Mouse (Mus musculus) brown adipose tissue, adult 24 weeks (tissue): ENCODE data around the gene Nup188. TPM values are rescaled to one million over a fixed set of nuclear protein-coding genes. Genes with fewer than 3 reads are reported as not detected.

Experiments used
- H3K27ac ChIP-seq: fragments of 200-500 bp; replicated peaks from 2 replicates; pipeline ENCODE4 v1.5.1; 2012; ENCODE audit warnings: low read depth, mild to moderate bottlenecking, low read length
- H3K4me1 ChIP-seq: fragments of 200-500 bp; 2 replicates; pipeline ENCODE4 v1.6.1; 2012; ENCODE audit warnings: low read length, mixed read lengths; ENCODE audit not compliant: control insufficient read depth, insufficient read depth, insufficient read length
- H3K4me3 ChIP-seq: fragments of 200-500 bp; 2 replicates; pipeline ENCODE4 v1.5.1; 2012; ENCODE audit warnings: low read depth, mild to moderate bottlenecking, low read length, moderate library complexity; ENCODE audit not compliant: insufficient read depth
- polyA plus RNA-seq: library from polyadenylated mRNA; stranded (reverse); fragments of >200 nt; gene quantifications from 2 replicates; pipeline ENCODE4 v1.2.4, GENCODE M21; 2012; ENCODE audit not compliant: missing spikeins, insufficient read depth, insufficient read length

Gene Nup188
- polyA plus RNA-seq, 1 experiment, result 19.5 TPM

DNA sequence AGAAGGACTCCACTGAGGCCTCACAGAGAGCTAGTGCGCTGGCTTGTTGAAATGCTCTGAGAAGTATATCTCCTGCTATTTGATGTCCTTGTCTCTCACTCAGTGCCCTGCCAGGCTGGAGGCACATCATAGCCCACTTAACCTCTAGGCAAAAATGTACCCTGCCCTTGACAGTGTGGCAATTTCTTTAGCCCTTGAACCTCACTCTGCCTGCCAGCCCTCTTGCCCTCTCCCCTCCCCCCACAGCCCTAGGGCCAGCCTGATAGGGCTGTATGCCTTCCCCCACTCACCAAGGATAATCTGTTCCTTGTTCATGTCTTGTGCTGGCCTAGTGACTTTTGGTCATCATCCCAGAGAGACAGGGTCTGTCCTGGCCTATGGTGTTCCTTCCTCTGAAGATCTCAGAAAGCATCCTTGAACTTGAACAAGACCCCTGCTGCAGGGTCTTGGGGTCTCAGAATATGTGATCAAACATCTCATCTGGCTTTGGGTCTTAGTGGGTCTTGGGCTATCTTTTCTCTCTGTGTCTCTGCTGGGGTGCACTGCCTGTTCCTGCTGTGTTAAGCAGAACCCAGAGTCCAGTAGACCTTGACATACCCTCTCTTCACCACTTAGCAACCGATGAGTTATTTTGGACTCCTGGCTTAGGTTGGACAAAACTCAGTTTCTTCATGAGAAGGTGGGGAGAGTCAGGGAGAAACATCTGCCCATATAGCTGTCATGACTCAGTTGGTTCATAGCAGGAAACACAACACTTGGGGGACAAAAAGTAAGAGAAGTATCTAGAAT is 79.3 kb downstream of the Nup188 start:
- H3K27ac ChIP-seq, result peak overlapping the region; percentile 45
- peak overlapping the region; percentile 73 for H3K4me3 ChIP-seq
- no peaks in the 10 kb centered on the region for H3K4me1 ChIP-seq

DNA sequence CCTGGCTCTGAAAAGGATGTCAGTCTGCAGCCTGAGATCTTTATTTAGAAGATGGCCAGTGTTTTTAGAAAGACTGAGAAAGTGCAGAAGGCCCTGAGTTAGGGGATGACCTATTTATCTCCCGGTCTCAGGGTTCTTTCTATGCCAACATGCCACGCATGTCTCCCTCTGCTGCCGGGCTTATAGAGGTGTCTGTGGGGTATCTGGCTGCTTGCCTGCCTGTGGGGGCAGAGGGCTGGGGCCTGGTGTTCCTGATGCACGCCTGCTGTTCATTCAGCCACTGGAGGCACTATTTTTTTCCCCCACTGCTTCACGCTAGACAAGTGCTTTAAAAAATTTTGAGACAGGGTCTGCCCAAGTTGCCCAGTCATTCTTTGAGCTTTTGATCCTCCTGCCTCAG is 80.0 kb downstream of the Nup188 start:
- Histone ChIP-seq H3K4me3 (0 out of 2 replicates have a peak overlapping the region, but pooled peaks have one; percentile 7), H3K4me1 (no peaks in the 10 kb centered on the region)

DNA sequence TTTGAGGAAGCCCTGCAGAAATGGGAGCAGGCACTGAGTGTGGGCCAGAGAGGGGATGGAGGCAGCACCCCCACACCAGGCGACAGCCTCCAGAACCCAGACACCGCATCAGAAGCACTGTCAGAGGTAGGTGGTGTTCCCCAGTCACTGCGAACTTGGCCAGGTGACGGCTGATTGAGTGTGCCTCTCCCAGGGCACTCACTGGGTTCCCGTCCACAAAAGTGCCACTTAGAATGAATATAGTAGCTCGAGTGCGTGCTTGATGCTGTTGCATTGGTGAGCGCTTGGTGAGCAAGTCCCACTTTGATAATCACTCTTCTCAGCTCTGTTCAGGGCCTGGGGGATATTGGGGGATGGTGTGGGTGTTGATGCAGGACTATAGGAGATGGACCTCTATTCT is 85.3 kb downstream of the Nup188 start:
- no peak overlapping the region for H3K4me3 ChIP-seq
- H3K4me1 ChIP-seq, result peaks cover 3% of the 10 kb centered on the region; the same call in 1 of the 2 replicates
- no peak overlapping the region for H3K27ac ChIP-seq

More for the DNA sequence above, 80.0 kb downstream of the Nup188 start:
- 0 out of 2 replicates have a peak overlapping the region, but pooled peaks have one; percentile 5 for H3K27ac ChIP-seq

DNA sequence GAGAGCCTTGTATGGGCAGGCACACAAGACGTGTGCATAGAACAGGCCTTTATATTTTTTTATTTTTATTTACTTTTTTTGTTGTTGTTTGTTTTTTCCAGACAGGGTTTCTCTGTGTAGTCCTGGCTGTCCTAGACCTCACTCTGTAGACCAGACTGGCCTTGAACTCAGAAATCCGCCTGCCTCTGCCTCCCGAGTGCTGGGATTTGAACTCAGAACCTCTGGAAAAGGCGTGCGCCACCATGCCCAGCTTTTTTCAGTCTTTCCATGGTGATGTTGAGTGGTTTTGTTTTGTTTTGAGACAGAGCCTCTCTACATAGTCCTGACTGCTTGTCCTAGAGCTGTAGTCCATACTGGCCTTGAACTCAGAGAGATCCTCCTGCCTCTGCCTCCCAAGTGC is 86.5 kb downstream of the Nup188 start:
- no peak overlapping the region for H3K4me3 ChIP-seq
- H3K4me1 ChIP-seq, result peaks cover 3% of the 10 kb centered on the region; the same call in 1 of the 2 replicates
- no peak overlapping the region for H3K27ac ChIP-seq

DNA sequence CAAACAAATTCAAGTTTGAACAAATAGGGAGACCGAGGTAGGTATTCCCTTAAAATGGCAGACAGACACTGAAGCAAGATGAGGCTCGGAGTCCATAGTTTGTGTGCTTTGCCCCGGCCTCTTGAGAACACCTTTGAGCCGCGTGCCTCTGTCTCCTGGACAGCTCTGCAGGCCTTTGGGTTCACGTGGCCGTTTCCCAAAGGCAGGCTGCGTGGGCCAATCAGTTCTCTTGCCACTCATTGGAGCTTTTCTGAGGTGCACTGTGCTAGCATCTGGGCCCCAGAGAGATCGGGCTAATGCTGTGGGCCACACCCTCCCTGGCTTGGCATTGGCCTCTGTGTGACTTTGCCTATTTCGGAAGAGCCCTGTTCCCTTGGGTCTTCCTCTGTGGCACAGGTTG is 89.7 kb downstream of the Nup188 start:
- Histone ChIP-seq H3K4me1 (peaks cover 11% of the 10 kb centered on the region), H3K27ac (peak overlapping the region; percentile 20; the same call in 1 of the 2 replicates), H3K4me3 (no peak overlapping the region)

DNA sequence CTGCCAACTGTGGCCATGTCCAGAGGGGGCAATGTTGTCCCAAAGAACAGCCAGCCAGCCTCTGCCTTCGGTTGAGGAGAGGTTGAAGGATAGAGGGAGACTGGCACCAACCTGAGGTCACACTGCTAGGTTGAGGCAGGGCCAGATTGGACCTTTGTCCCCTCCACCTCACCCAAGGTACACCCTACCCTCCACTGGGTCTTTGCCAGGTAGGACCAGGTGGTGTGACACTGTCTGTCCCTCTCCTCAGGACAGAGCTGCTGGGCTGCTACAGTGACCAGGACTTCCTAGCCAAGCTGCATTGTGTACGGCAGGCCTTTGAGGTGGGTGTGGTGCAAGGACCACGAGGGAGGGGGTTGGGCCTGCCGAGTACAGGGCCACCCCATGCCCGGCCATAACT is 91.5 kb downstream of the Nup188 start:
- H3K4me3 ChIP-seq, result no peak overlapping the region
- peaks cover 16% of the 10 kb centered on the region for H3K4me1 ChIP-seq
- H3K27ac ChIP-seq, result peak overlapping the region; percentile 77

DNA sequence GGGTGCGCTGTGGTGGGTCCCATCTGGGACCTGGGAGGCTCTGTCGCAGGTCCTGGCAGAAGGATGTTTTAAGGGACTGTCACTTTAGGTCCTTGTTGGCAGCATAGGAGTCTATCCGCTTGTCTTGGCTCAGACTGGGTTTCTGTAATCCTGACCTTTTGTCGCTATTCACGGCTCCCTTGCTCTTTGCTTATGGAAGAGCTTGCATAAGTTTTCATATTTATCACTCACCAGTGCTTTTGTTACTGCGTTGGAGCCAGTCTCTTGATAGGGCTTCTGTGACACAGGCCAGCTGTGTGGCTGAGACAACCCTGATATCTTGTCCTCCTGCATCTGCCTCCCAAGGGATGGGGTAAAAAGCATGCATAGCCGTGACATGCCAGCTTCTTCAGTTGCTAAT is 93.1 kb downstream of the Nup188 start:
- Histone ChIP-seq H3K4me3 (no peak overlapping the region), H3K27ac (peak overlapping the region; percentile 90), H3K4me1 (peaks cover 16% of the 10 kb centered on the region)

DNA sequence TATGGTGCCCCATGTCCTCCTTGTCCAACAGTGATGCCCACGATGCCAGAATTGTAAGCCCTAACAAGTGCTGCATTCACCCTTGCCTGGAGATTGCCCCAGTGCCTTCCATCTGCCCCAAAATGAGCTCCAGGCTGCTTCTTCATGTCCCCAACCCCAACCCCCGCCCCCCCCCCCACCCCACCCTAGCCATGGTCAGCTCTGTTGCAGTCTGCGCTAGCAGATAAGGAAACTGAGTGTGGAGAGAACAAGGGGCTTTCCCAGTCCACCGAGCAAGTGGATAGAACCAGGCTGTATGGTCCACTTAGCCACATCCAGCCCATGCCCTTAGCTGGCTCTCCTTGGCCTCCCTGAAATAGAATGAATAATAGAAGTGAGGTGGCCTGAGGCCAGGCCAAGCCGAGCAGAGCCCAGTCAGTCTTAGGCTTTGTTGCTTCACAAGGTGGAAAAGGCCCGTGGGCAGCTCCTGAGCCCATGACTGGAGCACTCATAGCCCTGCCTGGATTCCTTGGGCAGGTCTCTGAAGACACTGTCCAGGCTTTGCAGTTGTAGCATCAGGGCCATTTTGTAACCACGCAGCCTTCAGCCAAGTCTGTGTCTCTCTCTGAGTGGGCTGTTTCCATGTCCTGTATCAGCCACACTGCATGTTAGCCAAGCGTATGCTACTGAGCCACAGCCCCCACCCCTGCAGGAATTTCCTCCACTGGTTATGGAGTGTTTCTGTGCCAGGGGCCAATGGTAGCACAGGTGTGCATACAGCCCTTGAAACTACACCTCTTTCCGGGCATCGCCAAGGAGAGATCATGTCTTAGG is 94.6 kb downstream of the Nup188 start:
- Histone ChIP-seq H3K4me1 (peaks cover 13% of the 10 kb centered on the region), H3K27ac (peak overlapping the region; percentile 90), H3K4me3 (no peak overlapping the region)

DNA sequence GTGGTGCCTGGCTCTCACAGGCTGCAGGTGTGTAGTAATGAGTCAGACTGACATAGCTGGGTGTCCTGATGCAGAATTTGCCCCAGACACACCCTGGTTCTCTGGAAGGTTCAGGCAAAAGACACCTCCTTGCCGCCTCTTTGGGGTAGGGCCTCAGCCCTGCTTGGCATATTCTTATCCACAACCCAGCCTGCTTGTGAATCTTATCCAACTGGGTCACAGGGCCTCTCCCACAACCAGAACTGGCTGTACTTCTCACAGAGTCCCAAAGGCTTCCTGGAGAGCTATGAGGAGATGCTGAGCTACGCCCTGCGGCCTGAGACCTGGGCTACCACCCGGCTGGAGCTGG is 95.2 kb downstream of the Nup188 start:
- Histone ChIP-seq H3K4me3 (no peak overlapping the region), H3K4me1 (peaks cover 13% of the 10 kb centered on the region), H3K27ac (peak overlapping the region; percentile 86)

DNA sequence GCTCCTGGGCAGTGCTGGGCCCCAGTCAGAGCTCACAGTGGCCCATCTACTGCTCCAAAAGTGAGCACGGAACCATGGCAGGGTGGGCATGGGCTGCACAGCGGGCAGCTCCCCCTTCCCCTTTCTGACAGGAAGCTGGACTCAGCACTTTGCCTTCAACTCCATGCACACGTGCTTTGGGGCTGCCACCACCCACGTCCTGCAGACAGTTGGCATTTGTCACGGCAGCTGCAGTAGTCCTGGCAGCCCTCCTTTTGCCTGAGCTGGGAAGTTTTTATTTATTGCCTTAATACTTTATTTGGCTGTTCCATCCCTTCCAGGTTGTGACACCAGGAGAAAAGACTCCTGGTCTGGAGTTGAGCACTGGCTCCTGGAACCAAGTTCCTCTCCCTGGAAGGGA is 98.6 kb downstream of the Nup188 start:
- Histone ChIP-seq H3K4me3 (no peak overlapping the region), H3K4me1 (peaks cover 15% of the 10 kb centered on the region), H3K27ac (peak overlapping the region; percentile 28)

DNA sequence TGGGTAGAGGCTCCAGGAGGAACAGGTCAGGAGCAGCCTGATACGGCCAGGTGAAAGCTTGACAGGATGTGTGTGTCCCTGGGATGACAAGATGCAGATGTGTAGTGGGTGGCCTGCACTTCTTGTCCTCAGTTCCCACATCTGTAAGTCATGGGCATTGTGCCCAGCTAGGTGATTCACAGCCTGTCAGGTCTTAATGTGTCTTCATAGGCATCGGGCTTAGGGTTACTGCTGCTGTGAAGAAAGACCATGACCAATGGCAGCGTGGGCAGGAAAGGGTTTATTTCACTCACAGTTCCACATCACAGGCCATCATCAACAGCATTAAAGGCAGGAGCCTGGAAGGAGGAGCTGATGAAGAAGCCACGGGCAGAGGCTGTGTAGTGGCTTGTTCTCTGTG is 99.4 kb downstream of the Nup188 start:
- H3K4me3 ChIP-seq, result no peak overlapping the region
- peak overlapping the region; percentile 41 for H3K27ac ChIP-seq
- H3K4me1 ChIP-seq, result peaks cover 10% of the 10 kb centered on the region

DNA sequence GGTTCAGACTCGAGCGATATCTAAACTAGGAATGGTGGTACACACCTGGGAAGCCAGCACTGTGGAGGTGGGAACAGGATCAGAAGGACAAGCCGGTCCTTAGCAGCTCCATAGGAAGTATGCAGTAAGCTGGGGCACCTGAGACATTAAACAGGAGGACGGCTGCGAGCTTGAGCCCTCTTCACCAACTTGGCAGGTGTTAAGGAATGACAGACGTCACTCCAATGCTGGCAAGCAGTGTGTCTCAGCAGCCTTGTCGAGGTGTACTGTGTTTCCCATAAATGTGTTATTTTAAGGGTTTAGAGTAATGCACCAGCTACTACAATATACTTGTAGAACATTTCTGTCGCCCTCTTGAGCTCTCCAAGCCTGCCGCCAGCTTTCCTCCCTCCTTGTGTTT is 100.7 kb downstream of the Nup188 start:
- no peak overlapping the region for H3K4me3 ChIP-seq
- H3K27ac ChIP-seq, result peak overlapping the region; percentile 75
- peaks cover 7% of the 10 kb centered on the region for H3K4me1 ChIP-seq

DNA sequence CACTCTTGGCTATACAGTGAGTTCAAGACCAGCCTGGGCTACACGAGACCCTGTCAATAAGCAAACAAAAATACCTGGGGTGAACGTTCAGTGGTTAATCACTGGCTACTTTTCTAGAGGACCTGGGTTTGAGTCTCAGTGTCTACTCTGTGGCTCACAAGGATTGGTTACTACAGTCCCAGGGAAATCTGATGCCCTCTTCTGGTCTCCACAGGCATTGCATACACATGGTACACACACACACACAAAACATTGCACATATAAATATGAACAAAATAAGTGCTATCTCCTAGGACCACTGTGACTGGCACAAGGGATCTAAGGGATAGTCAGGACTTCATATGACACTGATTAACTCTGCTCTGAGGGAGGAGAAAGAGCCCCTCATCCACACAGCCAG is 102.8 kb downstream of the Nup188 start:
- H3K27ac ChIP-seq, result no peak overlapping the region
- peaks cover 5% of the 10 kb centered on the region for H3K4me1 ChIP-seq
- H3K4me3 ChIP-seq, result no peak overlapping the region

DNA sequence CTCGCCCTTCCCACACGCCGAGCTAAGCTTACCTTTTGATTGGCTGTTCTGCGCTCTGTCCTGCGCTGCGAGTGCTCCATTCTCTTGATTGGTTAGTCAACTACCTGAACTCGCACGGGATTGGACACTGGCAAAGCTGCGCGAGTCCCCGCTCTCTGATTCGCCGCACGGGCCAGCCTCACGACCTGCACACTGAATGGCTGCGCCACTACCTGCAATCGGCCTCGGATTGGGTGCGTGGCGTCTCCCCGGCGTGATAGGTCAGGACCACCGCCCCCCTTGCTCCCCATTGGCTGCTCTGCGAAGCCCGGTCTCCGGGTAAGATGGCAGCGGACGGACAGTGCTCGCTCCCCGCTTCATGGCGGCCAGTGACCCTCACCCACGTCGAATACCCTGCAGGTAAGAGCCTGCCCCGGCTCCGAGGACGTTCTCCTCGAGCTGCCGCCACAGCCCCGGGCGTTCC is 105.9 kb downstream of the Nup188 start, which contains the start of gene Dolpp1:
Dolpp1 (plus strand) TSS at position 141 of the 463 bp plus-strand sequence.
- peak within 1 kb of the TSS; percentile 48 for H3K27ac ChIP-seq
- peak within 1 kb of the TSS; percentile 79 for H3K4me3 ChIP-seq
- no peaks in the 10 kb centered on the region; the same call in 1 of the 2 replicates for H3K4me1 ChIP-seq

DNA sequence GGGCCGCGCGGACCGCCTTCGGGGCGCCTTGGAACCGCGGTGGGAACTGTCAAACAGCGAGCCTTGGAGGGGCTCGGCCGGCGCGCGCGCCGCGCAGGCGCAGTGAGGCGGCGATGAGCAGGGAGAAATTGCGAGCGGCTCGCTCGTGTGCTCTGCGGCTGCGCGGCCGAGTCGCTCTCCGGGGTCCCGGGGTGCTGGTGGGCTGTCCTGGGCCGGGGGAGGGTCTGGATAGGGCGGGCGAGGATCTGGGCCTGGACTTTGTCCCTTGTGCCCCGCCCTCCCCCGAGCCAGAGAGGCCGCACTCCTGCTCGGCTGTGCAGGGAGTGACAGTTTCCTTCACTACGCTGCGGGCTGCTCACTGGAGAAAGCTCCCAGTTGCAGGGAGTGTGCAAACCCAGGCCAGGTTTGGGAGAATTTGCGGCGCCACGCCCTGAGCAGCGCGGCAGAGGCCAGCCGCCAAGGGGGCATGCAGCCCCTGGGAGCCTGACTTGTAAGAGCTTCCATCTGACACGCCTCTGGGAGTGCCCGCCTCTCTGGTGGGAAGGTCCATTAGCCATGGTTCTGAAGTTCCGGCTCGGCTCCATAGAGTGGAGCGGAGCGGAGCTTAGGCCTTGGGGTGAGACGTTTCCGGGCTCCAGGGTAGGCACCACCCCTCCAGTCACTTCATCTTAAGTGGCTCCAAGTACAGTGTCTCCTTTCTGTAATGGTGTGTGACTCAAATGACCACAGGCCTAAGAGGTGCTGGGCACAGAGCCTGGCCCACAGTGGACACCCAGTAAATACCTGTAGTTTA is 106.6 kb downstream of the Nup188 start:
- Histone ChIP-seq H3K4me1 (no peaks in the 10 kb centered on the region; the same call in 1 of the 2 replicates), H3K27ac (peak overlapping the region; percentile 48), H3K4me3 (peak overlapping the region; percentile 79)
